Mouse (Mus musculus) adrenal gland, postnatal 4 days (tissue): ENCODE results near the gene Vrtn. TPM values are rescaled to one million over a fixed set of nuclear protein-coding genes. Genes with fewer than 3 reads are reported as not detected.
A peak's percentile ranks its signal among the peaks of the same experiment; 100 is the strongest.

Experiments used
- DNase-seq, 2 experiments: peaks; one replicate each; pipeline ENCODE4 v3.0.0; 2021 to 2022; ENCODE audit warnings: low spot score in 2 of 2, mixed read lengths in 2 of 2
- total RNA-seq, 2 experiments: library from RNA; stranded (reverse); gene quantifications; 2 replicates each; pipeline ENCODE4 v1.2.3; 2021

Vrtn gene
- total RNA-seq, 2 experiments from 2014 or later: not detected

DNA sequence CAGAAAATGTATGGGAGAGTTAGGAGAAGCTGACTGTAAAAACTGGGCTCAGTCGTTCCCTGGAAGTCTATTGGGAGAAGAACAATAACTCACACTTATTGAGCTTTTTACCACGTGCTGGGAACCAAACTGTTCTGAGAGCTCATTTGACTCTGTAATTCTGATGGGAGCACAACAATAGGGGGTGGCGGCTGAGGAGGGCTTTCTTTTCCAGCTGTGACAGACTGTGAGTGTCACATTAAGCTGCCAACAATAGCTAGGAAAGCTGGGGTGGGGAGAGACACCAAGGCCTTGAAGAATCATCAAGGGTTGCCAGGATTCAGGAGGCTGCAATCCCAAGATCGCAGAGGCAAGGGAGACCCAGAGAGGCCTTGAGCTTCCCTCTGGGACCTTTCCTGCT is 45.4 kb downstream of the Vrtn start:
- DNase-seq: no peak

DNA sequence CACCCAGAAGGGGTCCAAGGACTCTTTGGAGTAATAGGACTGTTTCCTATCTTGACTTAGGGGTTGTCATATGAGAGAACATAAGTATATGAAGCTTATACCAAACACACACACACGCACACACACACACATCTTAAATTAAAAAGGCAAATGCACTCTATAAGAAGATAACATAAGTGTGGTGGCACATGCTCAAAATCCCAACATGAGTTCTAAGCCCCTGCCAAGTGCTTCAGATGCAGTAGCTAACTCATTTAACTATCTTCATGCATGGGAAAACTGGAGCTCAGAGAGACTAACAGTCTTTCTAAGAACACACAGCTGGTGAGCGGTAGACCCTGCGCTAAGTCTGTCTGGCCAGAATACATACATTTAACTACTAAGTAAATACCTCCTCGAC is 46.7 kb downstream of the Vrtn start:
- no peak for DNase-seq

DNA sequence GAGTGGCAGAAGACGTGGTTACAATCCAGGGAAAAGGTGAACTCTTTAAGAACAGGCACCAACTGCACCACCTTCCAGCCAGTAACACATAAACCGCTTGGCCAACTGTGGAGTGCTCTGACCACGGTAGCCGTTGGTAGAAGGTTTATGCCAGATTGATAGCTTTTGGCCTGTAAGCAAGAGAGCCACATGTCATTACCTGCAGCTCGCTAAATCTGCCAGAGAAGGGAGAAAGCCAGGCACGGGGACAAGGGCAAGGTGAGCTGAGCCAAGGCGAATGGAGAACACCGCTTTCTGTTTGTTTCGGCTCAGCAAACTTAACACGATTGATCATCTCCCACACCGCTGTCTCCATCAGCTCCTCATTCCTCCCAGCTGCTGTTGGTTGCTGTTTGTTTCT is 48.2 kb downstream of the Vrtn start:
- DNase-seq: no peak

DNA sequence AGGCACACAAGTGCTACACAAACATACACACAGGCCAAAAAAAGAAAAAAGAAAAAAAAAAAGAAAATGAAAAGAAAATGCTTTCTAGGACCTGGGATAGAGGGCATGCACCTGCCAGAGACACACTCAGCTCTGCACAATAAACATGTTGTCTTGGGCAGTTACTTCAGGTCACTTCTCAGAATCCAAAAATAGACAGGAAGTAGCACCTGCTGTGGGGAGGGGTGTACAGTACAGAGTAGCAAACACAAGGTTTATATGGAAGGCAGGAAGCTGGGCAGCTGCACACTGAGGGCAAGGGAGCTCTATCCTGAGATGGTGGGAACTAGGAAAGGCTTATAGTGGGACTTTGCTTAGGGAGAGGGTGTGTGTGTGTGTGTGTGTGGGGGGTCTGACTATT is 50.5 kb downstream of the Vrtn start:
- DNase-seq: no peak

DNA sequence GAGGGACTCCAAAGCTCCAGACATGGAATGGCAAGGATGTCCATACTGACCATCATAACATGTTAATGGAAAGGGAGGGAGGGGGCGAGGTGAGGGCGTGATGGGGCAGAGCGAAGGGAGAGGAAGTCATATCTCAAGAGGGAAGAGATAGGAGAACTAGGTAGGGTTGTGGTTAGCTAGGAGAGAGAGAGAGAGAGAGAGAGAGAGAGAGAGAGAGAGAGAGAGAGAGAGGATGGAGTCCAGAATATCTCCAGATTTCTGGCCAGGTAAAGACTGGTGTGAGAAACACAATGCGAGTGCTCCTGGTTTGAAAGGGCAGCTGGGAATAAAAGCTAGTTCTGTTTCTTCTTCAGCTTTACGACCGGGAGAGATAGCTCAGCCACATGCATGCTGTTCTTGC is 51.3 kb downstream of the Vrtn start:
- DNase-seq: no peak

DNA sequence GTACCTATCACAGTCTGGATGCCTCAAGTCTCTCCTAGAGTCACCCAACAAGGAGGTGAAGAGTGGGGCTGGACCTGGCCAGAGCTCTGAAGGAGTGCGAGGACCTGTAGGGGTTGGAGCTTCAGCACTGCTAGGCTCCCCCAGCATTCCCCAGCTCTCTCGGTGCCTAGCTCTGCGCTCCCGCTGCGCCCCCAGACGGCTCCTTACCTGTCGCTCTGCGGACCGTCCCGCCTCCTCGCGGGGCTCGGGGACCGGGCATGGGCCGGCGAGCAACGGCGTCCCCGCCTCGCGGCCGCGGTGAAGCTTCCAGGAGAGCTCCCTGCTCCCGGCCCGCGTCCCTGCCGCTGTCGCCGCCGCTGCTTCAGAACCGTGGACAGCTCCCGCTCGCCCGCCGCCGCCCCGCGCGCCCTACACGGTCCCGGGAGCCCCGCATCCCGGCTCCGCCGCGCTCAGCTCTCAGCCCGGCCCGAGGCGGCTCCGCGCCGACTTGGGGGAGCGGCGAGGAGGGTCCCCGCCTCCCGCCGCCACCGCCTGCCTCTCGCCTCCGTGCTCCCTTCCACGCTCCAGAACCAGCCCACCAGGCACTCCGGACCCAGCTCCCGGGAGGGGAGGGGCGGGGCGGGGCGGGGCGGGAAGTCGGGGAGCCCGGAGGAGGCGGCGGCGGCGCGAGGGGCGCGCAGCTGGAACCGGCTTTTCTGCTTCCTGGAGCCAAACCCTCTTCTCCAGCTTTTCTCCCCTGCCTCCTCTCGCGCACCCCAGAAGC is 57.7 kb downstream of the Vrtn start, which contains the start of gene Syndig1l:
Gene Syndig1l (minus strand): TSS at position 513 of the 763 bp plus-strand sequence.
- DNase-seq: peak; percentile 42 to 77

Other genes with a start within 250 kb of the Vrtn start
- gene Entpd5, start 232.0 kb upstream of the Vrtn start, total RNA-seq: 10 to 100 TPM; 58.3 to 61.3 TPM
- gene Bbof1, start 231.9 kb upstream of the Vrtn start, total RNA-seq: 1 to 10 TPM; 3.0 to 5.1 TPM
- 10 to 100 TPM; 19.4 to 19.6 TPM for gene Rnf113a2, start 223.8 kb upstream of the Vrtn start, total RNA-seq
- gene Aldh6a1, start 190.0 kb upstream of the Vrtn start, total RNA-seq: 100 to 1,000 TPM in 1 of 2 experiments, 10 to 100 TPM in 1; 98.9 to 103 TPM
- gene Lin52, start 189.6 kb upstream of the Vrtn start, total RNA-seq: 10 to 100 TPM; 11.7 to 12.9 TPM
- gene Vsx2, start 71.3 kb upstream of the Vrtn start, total RNA-seq: not detected
- gene Abcd4, start 23.6 kb upstream of the Vrtn start, total RNA-seq: 10 to 100 TPM; 11.3 to 13.8 TPM
- gene Syndig1l, start 57.8 kb downstream of the Vrtn start, total RNA-seq: under 1 TPM; 0.71 to 0.87 TPM
- gene Npc2, start 132.1 kb downstream of the Vrtn start, total RNA-seq: 10 to 100 TPM; 74.7 to 75.6 TPM
- gene Isca2, start 132.2 kb downstream of the Vrtn start, total RNA-seq: 10 to 100 TPM; 68.3 to 77.9 TPM
- 1 to 10 TPM; 6.9 to 7.1 TPM for gene Ltbp2, start 235.5 kb downstream of the Vrtn start, total RNA-seq